Mouse (Mus musculus) midbrain, embryonic 14.5 days (tissue): ENCODE measurements at regions not wholly inside any gene's neighbourhood (a gene's known extent, or its start where the extent isn't known, plus 50 kb on each side); places are given as distances from the start of the nearest gene placed in this dataset.

Experiments
- ATAC-seq: fragments of 200-750 bp; cut with Nextera tagmentation; 2 replicates; pipeline ENCODE4 v1.8.0; 2017; ENCODE audit warnings: moderate number of reproducible peaks, moderate library complexity; ENCODE audit not compliant: low FRiP score, low TSS enrichment
- DNase-seq: peaks from one replicate; pipeline ENCODE4 v3.0.0-alpha.2; 2015
- H3K27ac ChIP-seq: fragments of 300-500 bp; sonication (generic); replicated peaks from 2 replicates; pipeline ENCODE4 v1.5.1; 2014; ENCODE audit warnings: mild to moderate bottlenecking, low read depth, low read length, moderate library complexity
- H3K27me3 ChIP-seq: fragments of 300-500 bp; sonication (generic); 2 replicates; pipeline ENCODE4 v1.6.1; 2014; ENCODE audit warnings: low read length, control low read depth, mixed read lengths; ENCODE audit not compliant: control insufficient read depth, insufficient read depth
- H3K36me3 ChIP-seq: fragments of 300-500 bp; sonication (generic); 2 replicates; pipeline ENCODE4 v1.6.1; 2014; ENCODE audit warnings: low read length, control low read depth; ENCODE audit not compliant: control insufficient read depth, insufficient read depth
- H3K4me1 ChIP-seq: fragments of 300-500 bp; sonication (generic); 2 replicates; pipeline ENCODE4 v1.6.1; 2014; ENCODE audit warnings: mild to moderate bottlenecking, antibody characterized with exemption, low read length, control low read depth; ENCODE audit not compliant: control insufficient read depth, insufficient read depth
- H3K4me2 ChIP-seq: fragments of 300-500 bp; sonication (generic); 2 replicates; pipeline ENCODE4 v1.6.1; 2014; ENCODE audit warnings: mild to moderate bottlenecking, low read length, moderate library complexity
- H3K4me3 ChIP-seq: fragments of 300-500 bp; sonication (generic); replicated peaks from 2 replicates; pipeline ENCODE4 v1.5.1; 2014; ENCODE audit warnings: low read depth, low read length
- H3K9ac ChIP-seq: fragments of 300-500 bp; sonication (generic); replicated peaks from 2 replicates; pipeline ENCODE4 v1.6.1; 2014; ENCODE audit warnings: mild to moderate bottlenecking, low read length, moderate library complexity
- H3K9me3 ChIP-seq: fragments of 300-500 bp; sonication (generic); 2 replicates; pipeline ENCODE4 v1.6.1; 2016; ENCODE audit warnings: low read length, control low read depth, mixed read lengths; ENCODE audit not compliant: control insufficient read depth
- WGBS: fragments of 180-500 bp; shearing (Covaris S2); extraction: QIAGEN DNeasy Blood & Tissue Kit; methylation state at CpG from one replicate; pipeline ENCODE4 v1.1.7; 2014; 5-methylcytosine and 5-hydroxymethylcytosine counted together

DNA sequence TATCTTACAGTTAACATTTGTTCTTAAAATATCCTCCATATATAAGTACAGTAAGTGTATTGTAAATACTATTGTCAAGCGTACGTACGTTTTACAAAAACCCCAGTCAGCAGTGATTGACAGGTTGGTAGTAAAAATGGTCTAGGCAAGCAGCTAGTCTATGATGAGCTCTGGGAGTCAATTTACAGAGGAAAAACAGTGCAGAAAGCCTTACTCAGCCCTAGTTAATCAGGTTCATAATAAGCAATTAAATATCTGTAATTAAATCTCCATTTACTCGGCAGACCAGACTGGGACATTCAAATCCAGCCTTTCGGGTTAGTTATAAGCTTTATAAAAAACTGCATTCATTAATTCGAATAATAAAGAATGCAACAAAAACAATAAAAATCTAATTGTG lies 394.7 kb downstream of the Atp6ap1l start:
- DNase-seq (peak; percentile 11), ATAC-seq (no peak)
- 64% methylated on average over 6 of the region's 6 CpGs for WGBS
- no peaks in the 10 kb centered on the region for H3K36me3 ChIP-seq
- no peaks in the 10 kb centered on the region for H3K9me3 ChIP-seq
- no peak overlapping the region for H3K27ac ChIP-seq
- no peaks in the 10 kb centered on the region for H3K27me3 ChIP-seq
- peaks cover 4% of the 10 kb centered on the region; the same call in 1 of the 2 replicates for H3K4me1 ChIP-seq
- no peak overlapping the region for H3K4me2 ChIP-seq
- no peak overlapping the region for H3K4me3 ChIP-seq
- no peak overlapping the region for H3K9ac ChIP-seq

- H3K4me2 ChIP-seq = no peak overlapping the region
- 70% methylated on average over 2 of the region's 2 CpGs for WGBS
- H3K4me1 ChIP-seq = no peaks in the 10 kb centered on the region
- ATAC-seq (no peak), DNase-seq (no peak)
- no peak overlapping the region for H3K9ac ChIP-seq
- no peaks in the 10 kb centered on the region for H3K36me3 ChIP-seq
- H3K4me3 ChIP-seq = no peak overlapping the region
- H3K27me3 ChIP-seq = no peaks in the 10 kb centered on the region
- no peak overlapping the region for H3K27ac ChIP-seq
- H3K9me3 ChIP-seq = no peaks in the 10 kb centered on the region
Observed at GRCm38 (mm10) chr13:90503188-90503587, 402.0 kb downstream of the Atp6ap1l start.

- DNase-seq = peak; percentile 8
- ATAC-seq = no peak
- 84% methylated on average over 1 of the region's 1 CpGs for WGBS
Observed at GRCm38 (mm10) chr13:90502141-90502540, 403.0 kb downstream of the Atp6ap1l start.

GRCm38 (mm10) chr13:90498978-90499377 lies 406.2 kb downstream of the Atp6ap1l start:
- no peak overlapping the region for H3K4me3 ChIP-seq
- ATAC-seq = no peak
- no peak for DNase-seq
- no peaks in the 10 kb centered on the region for H3K36me3 ChIP-seq
- H3K27ac ChIP-seq = no peak overlapping the region
- WGBS = 85% methylated on average over 3 of the region's 3 CpGs
- H3K4me1 ChIP-seq = no peaks in the 10 kb centered on the region
- H3K27me3 ChIP-seq = no peaks in the 10 kb centered on the region
- H3K4me2 ChIP-seq = no peak overlapping the region
- H3K9me3 ChIP-seq = no peaks in the 10 kb centered on the region
- H3K9ac ChIP-seq = no peak overlapping the region

More at GRCm38 (mm10) chr13:90502141-90502540, 403.0 kb downstream of the Atp6ap1l start:
- no peaks in the 10 kb centered on the region for H3K36me3 ChIP-seq
- H3K9me3 ChIP-seq = no peaks in the 10 kb centered on the region
- no peak overlapping the region for H3K27ac ChIP-seq
- H3K4me3 ChIP-seq = no peak overlapping the region
- no peaks in the 10 kb centered on the region for H3K4me1 ChIP-seq
- no peak overlapping the region for H3K4me2 ChIP-seq
- no peaks in the 10 kb centered on the region for H3K27me3 ChIP-seq
- no peak overlapping the region for H3K9ac ChIP-seq

DNA sequence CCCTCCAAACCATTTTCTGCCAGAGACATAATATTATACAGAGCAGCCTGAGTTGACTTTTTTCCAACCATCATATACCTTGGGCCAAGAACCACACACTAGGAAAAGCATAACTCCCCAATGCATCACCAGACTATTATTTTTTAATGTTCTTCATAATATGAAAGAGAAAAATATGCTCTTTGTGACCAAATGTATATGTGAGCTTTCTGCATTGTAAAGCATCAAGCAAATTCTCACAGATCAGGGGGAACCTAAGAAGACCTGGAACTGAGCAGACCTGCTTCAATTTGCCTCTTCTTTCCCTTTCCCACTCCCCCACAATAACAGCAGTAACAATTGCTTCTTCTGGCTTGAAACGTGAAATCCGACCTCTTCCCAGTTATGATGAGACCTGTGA lies 407.6 kb downstream of the Atp6ap1l start:
- Histone ChIP-seq H3K9ac (no peak overlapping the region), H3K27ac (no peak overlapping the region), H3K9me3 (no peaks in the 10 kb centered on the region), H3K4me2 (no peak overlapping the region), H3K36me3 (no peaks in the 10 kb centered on the region), H3K4me1 (no peaks in the 10 kb centered on the region), H3K4me3 (no peak overlapping the region), H3K27me3 (no peaks in the 10 kb centered on the region)
- 73% methylated on average over 2 of the region's 2 CpGs for WGBS
- ATAC-seq = no peak
- no peak for DNase-seq

DNA sequence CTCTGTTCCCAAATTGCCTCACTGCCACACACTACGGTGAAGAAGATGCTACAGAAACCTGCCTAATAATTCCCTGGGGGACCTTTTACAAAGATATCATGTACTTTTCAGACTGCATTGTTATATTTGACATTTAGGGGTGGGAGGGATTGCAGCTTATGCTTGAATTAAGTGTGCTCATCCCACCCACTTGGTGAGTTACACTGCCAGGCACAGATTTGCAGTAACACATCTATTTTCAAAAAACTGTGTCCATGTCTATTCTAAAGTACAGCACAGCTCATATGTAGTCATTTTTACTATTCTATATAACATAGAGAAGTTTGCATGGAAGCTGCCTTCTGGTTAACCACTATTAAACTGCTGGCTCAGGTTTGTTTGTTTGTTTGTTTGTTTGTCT lies 404.3 kb upstream of the Xrcc4 start:
- Histone ChIP-seq H3K4me2 (no peak overlapping the region), H3K27me3 (no peaks in the 10 kb centered on the region), H3K36me3 (no peaks in the 10 kb centered on the region), H3K9me3 (no peaks in the 10 kb centered on the region), H3K9ac (no peak overlapping the region), H3K4me1 (no peaks in the 10 kb centered on the region), H3K4me3 (no peak overlapping the region), H3K27ac (no peak overlapping the region)
- peak; percentile 9 for DNase-seq
- WGBS = 45% methylated on average over 1 of the region's 1 CpGs
- no peak for ATAC-seq

- WGBS = 74% methylated on average over 8 of the region's 8 CpGs
- Histone ChIP-seq H3K27ac (no peak overlapping the region), H3K4me1 (no peaks in the 10 kb centered on the region), H3K4me3 (no peak overlapping the region), H3K4me2 (no peak overlapping the region), H3K9me3 (no peaks in the 10 kb centered on the region), H3K36me3 (no peaks in the 10 kb centered on the region), H3K9ac (no peak overlapping the region), H3K27me3 (no peaks in the 10 kb centered on the region)
- ATAC-seq = no peak
- no peak for DNase-seq
Observed at GRCm38 (mm10) chr13:90490991-90491951, 401.9 kb upstream of the Xrcc4 start.

DNA sequence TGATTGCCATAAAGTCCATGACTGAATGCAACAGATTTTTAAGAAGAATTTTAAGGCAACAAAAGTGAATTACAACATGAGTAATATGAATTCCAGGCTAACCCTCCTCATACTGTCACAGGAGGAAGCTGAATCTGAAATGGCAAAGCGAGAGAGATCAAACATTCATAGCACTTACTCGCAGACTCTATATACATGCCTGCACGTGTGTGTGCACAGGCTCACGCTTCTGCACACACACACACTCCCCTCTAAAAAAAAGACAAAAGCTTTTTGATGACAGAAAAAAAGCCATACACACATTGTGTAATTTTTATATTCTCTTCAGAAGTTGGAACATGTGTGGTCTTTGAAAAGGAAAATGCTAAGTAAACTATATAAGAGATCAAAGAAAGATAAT lies 391.1 kb upstream of the Xrcc4 start:
- WGBS = 90% methylated on average over 4 of the region's 4 CpGs
- H3K27me3 ChIP-seq = no peaks in the 10 kb centered on the region
- no peak overlapping the region for H3K4me2 ChIP-seq
- H3K4me3 ChIP-seq = no peak overlapping the region
- no peak overlapping the region for H3K27ac ChIP-seq
- no peaks in the 10 kb centered on the region for H3K36me3 ChIP-seq
- H3K4me1 ChIP-seq = no peaks in the 10 kb centered on the region
- DNase-seq (no peak), ATAC-seq (no peak)
- H3K9ac ChIP-seq = no peak overlapping the region
- no peaks in the 10 kb centered on the region for H3K9me3 ChIP-seq

DNA sequence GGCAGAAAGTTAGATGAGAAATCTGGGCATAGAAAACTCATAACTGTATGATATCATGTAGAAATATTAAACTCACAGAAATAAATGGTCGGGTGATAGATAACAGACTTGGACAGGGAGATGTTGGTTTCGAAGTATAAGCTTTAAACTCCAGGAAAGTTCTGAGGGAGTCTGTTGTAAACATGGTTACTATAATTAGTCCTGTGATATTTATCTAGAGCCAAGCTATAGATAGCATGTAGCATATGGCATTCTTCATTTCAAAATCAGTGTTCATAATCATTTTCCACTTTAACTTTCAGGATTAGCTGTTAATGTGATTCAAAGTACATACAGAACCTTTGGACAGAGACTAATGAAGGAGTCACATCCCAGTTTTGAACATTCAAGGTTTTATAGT lies 387.5 kb upstream of the Xrcc4 start:
- no peak overlapping the region for H3K4me2 ChIP-seq
- H3K27ac ChIP-seq = no peak overlapping the region
- H3K9me3 ChIP-seq = no peaks in the 10 kb centered on the region
- no peak overlapping the region for H3K9ac ChIP-seq
- no peak for DNase-seq
- H3K27me3 ChIP-seq = no peaks in the 10 kb centered on the region
- WGBS = 92% methylated on average over 2 of the region's 2 CpGs
- H3K4me3 ChIP-seq = no peak overlapping the region
- no peaks in the 10 kb centered on the region for H3K36me3 ChIP-seq
- H3K4me1 ChIP-seq = no peaks in the 10 kb centered on the region
- ATAC-seq = no peak
